8 mouse cellular contexts compared by ENCODE assay signal in genomic region chr17:33757231-33757630, GRCm38 (mm10). TPM values are rescaled to one million over a fixed set of nuclear protein-coding genes. Genes with fewer than 3 reads are reported as not detected.
DNase-seq lines count a peak whose midpoint lies in the region.

No protein-coding gene starts in this region.

- DNase-seq in gastrocnemius, adult 18-20 months (ENCODE audit: low spot score): peak; percentile 68
- DNase-seq in gastrocnemius, postnatal 4 days (ENCODE audit: low spot score in 2 of 2): no peak
- peak; percentile 28 for DNase-seq in ZHBTc4 (ENCODE audit: low read depth, low spot score)
- DNase-seq in gastrocnemius, postnatal 14 days: peak; percentile 67
- peak; percentile 70 for DNase-seq in kidney, postnatal 14 days
- no peak for DNase-seq in spleen, postnatal 36 days (ENCODE audit: low spot score in 2 of 2)
- DNase-seq in right cerebral cortex, postnatal 25 days: no peak
- no peak for DNase-seq in spleen, postnatal 4 days (ENCODE audit: low spot score in 2 of 2)

- intact Hi-C loops in gastrocnemius, postnatal 14 days (cut with DNase I; ENCODE audit: low total_unique reads): no loop called here

RNA-seq across cellular contexts. Expression of gene Rab11b, which starts 3.1 kb away (rescaled TPM):
- 100 to 1,000 TPM; 138 to 142 TPM for total RNA-seq in gastrocnemius, adult 18-20 months (2021)
- 100 to 1,000 TPM; 194 to 218 TPM for total RNA-seq in gastrocnemius, postnatal 4 days (2021)
- total RNA-seq in gastrocnemius, postnatal 14 days (2021): 100 to 1,000 TPM; 154 to 159 TPM

RNA-seq across cellular contexts. Expression of gene Angptl4, which starts 24.4 kb away (rescaled TPM):
- 1 to 10 TPM; 4.3 to 6.6 TPM for total RNA-seq in gastrocnemius, adult 18-20 months (2021)
- 10 to 100 TPM; 22.5 to 43.8 TPM for total RNA-seq in gastrocnemius, postnatal 4 days (2021)
- 10 to 100 TPM in 1 of 2 experiments, 1 to 10 TPM in 1; 9.6 to 25.8 TPM for total RNA-seq in gastrocnemius, postnatal 14 days (2021)

RNA-seq across cellular contexts. Expression of gene March2, which starts 38.8 kb away (rescaled TPM):
- 10 to 100 TPM; 87.2 to 90.6 TPM for total RNA-seq in gastrocnemius, adult 18-20 months (2021)
- total RNA-seq in gastrocnemius, postnatal 4 days (2021): 10 to 100 TPM; 67.5 to 67.8 TPM
- total RNA-seq in gastrocnemius, postnatal 14 days (2021): 10 to 100 TPM; 76.0 to 78.6 TPM

RNA-seq across cellular contexts. Expression of gene Kank3, which starts 53.1 kb away (rescaled TPM):
- total RNA-seq in gastrocnemius, adult 18-20 months (2021): 10 to 100 TPM; 13.4 to 16.6 TPM
- total RNA-seq in gastrocnemius, postnatal 4 days (2021): 10 to 100 TPM; 31.6 to 33.4 TPM
- total RNA-seq in gastrocnemius, postnatal 14 days (2021): 10 to 100 TPM; 20.8 to 35.1 TPM

Comparison
In these comparisons a context has a peak if more than half of its experiments do, and no peak if none do; other contexts are left out.
1. DNase-seq: peak in gastrocnemius, adult 18-20 months (single experiment), ZHBTc4 (single experiment), gastrocnemius, postnatal 14 days (single experiment) and kidney, postnatal 14 days (single experiment); none in gastrocnemius, postnatal 4 days (0 of 2), spleen, postnatal 36 days (0 of 2), right cerebral cortex, postnatal 25 days (single experiment) and spleen, postnatal 4 days (0 of 2).